Mouse (Mus musculus) spleen, adult 2 months (tissue): ENCODE data around the gene Tpcn2. TPM values are rescaled to one million over a fixed set of nuclear protein-coding genes. Genes with fewer than 3 reads are reported as not detected.

Source experiments
- DNase-seq, 2 experiments: peaks; one replicate each; pipeline versions ENCODE4 v3.0.0 to v3.0.0-alpha.2; 2012 to 2021; ENCODE audit warnings: low spot score in 2 of 2, low read depth in 1 of 2
- H3K27ac ChIP-seq: fragments of 200-500 bp; 2 replicates; pipeline ENCODE4 v1.5.1; 2012; ENCODE audit warnings: low read length, inconsistent platforms; ENCODE audit not compliant: insufficient read depth
- H3K27me3 ChIP-seq: fragments of 200-500 bp; 2 replicates; pipeline ENCODE4 v1.6.1; 2012; ENCODE audit warnings: mild to moderate bottlenecking, moderate library complexity, low read length, inconsistent platforms; ENCODE audit not compliant: control insufficient read depth, insufficient read depth
- H3K36me3 ChIP-seq: fragments of 200-500 bp; 2 replicates; pipeline ENCODE4 v1.6.1; 2012; ENCODE audit warnings: mild to moderate bottlenecking, low read length, inconsistent platforms; ENCODE audit not compliant: control insufficient read depth, insufficient read depth
- H3K4me1 ChIP-seq: fragments of 200-500 bp; 2 replicates; pipeline ENCODE4 v1.6.1; 2011; ENCODE audit warnings: inconsistent platforms; ENCODE audit not compliant: control insufficient read depth, insufficient read depth, insufficient read length
- H3K4me3 ChIP-seq: fragments of 200-500 bp; 2 replicates; pipeline ENCODE4 v1.5.1; 2011; ENCODE audit warnings: mild to moderate bottlenecking, inconsistent platforms; ENCODE audit not compliant: insufficient read depth, insufficient read length; ENCODE audit errors: extremely low read depth
- CTCF ChIP-seq: fragments of 200-500 bp; IDR thresholded peaks from 2 replicates; pipeline ENCODE4 v1.5.1; 2011; ENCODE audit warnings: mild to moderate bottlenecking, inconsistent platforms; ENCODE audit not compliant: insufficient read depth, insufficient read length, insufficient replicate concordance; ENCODE audit errors: extremely low read depth
- POLR2A ChIP-seq: fragments of 200-500 bp; IDR thresholded peaks from 2 replicates; pipeline ENCODE4 v1.6.1; 2011; ENCODE audit warnings: low read depth, low read length, inconsistent platforms
- WGBS: fragments of 180-500 bp; shearing (Covaris S2); methylation state at CpG from one replicate; pipeline ENCODE4 v1.1.7; 2018; 5-methylcytosine and 5-hydroxymethylcytosine counted together
- polyA plus RNA-seq: library from polyadenylated mRNA; depleted of rRNA; stranded (reverse); fragments of >200 nt; gene quantifications from 2 replicates; pipeline ENCODE4 v1.2.3, GENCODE M21; 2012; rRNA removed

Tpcn2 gene
- polyA plus RNA-seq, 1 experiment, result 31.3 TPM

- H3K27me3 ChIP-seq, result no peaks in the 10 kb centered on the region
- no peaks in the 10 kb centered on the region for H3K4me1 ChIP-seq
- H3K27ac ChIP-seq, result no peak overlapping the region
- no peaks in the 10 kb centered on the region for H3K36me3 ChIP-seq
- H3K4me3 ChIP-seq, result no peak overlapping the region
- TF ChIP-seq CTCF (no peak), POLR2A (no peak)
- no peak for DNase-seq
Measured at GRCm38 (mm10) chr7:145146252-145146930, 137.4 kb downstream of the Tpcn2 start.

GRCm38 (mm10) chr7:145143502-145144070, 140.2 kb downstream of the Tpcn2 start:
- no peak for DNase-seq
- WGBS, result 83% methylated on average over 3 of the region's 3 CpGs
- no peaks in the 10 kb centered on the region for H3K36me3 ChIP-seq

GRCm38 (mm10) chr7:145140656-145141055, 143.2 kb downstream of the Tpcn2 start:
- DNase-seq, result no peak

More at GRCm38 (mm10) chr7:145143502-145144070, 140.2 kb downstream of the Tpcn2 start:
- no peak overlapping the region for H3K4me3 ChIP-seq
- no peak for TF ChIP-seq POLR2A
- TF ChIP-seq CTCF, result no peak
- H3K27ac ChIP-seq, result no peak overlapping the region
- H3K4me1 ChIP-seq, result no peaks in the 10 kb centered on the region
- H3K27me3 ChIP-seq, result no peaks in the 10 kb centered on the region

GRCm38 (mm10) chr7:145139576-145139975, 144.2 kb downstream of the Tpcn2 start:
- Histone ChIP-seq H3K27me3 (no peaks in the 10 kb centered on the region), H3K4me3 (no peak overlapping the region), H3K27ac (no peak overlapping the region), H3K4me1 (no peaks in the 10 kb centered on the region), H3K36me3 (no peaks in the 10 kb centered on the region)
- 88% methylated on average over 3 of the region's 3 CpGs for WGBS
- DNase-seq, result no peak
- TF ChIP-seq CTCF (no peak), POLR2A (no peak)

More at GRCm38 (mm10) chr7:145140656-145141055, 143.2 kb downstream of the Tpcn2 start:
- TF ChIP-seq POLR2A (no peak), CTCF (no peak)
- H3K27me3 ChIP-seq, result no peaks in the 10 kb centered on the region
- no peaks in the 10 kb centered on the region for H3K4me1 ChIP-seq
- no peak overlapping the region for H3K27ac ChIP-seq
- H3K4me3 ChIP-seq, result no peak overlapping the region
- 54% methylated on average over 2 of the region's 2 CpGs for WGBS
- H3K36me3 ChIP-seq, result no peaks in the 10 kb centered on the region

GRCm38 (mm10) chr7:145139100-145139499, 144.7 kb downstream of the Tpcn2 start:
- no peaks in the 10 kb centered on the region for H3K27me3 ChIP-seq

GRCm38 (mm10) chr7:145137871-145138270, 145.9 kb downstream of the Tpcn2 start:
- Histone ChIP-seq H3K4me1 (no peaks in the 10 kb centered on the region), H3K27me3 (no peaks in the 10 kb centered on the region), H3K4me3 (no peak overlapping the region), H3K36me3 (no peaks in the 10 kb centered on the region), H3K27ac (no peak overlapping the region)
- WGBS, result 85% methylated on average over 1 of the region's 1 CpGs
- DNase-seq, result no peak
- TF ChIP-seq POLR2A, result no peak
- no peak for TF ChIP-seq CTCF

More at GRCm38 (mm10) chr7:145139100-145139499, 144.7 kb downstream of the Tpcn2 start:
- 84% methylated on average over 1 of the region's 1 CpGs for WGBS
- Histone ChIP-seq H3K27ac (no peak overlapping the region), H3K4me3 (no peak overlapping the region), H3K4me1 (no peaks in the 10 kb centered on the region), H3K36me3 (no peaks in the 10 kb centered on the region)
- TF ChIP-seq POLR2A, result no peak
- no peak for TF ChIP-seq CTCF
- DNase-seq, result no peak

- WGBS, result 96% methylated on average over 4 of the region's 4 CpGs
- H3K27ac ChIP-seq, result no peak overlapping the region
- no peaks in the 10 kb centered on the region for H3K4me1 ChIP-seq
- no peak overlapping the region for H3K4me3 ChIP-seq
- H3K27me3 ChIP-seq, result no peaks in the 10 kb centered on the region
- TF ChIP-seq CTCF, result no peak
- TF ChIP-seq POLR2A, result no peak
- no peaks in the 10 kb centered on the region for H3K36me3 ChIP-seq
- DNase-seq, result no peak
Measured at GRCm38 (mm10) chr7:145136831-145137230, 147.0 kb downstream of the Tpcn2 start.

Other genes with a start within 250 kb of the Tpcn2 start
- gene 1810010D01Rik, start 75.9 kb downstream of the Tpcn2 start, polyA plus RNA-seq, result 8.3 and 9.0 TPM in 2 replicates
- gene Mrgprf, start 16.8 kb upstream of the Tpcn2 start, polyA plus RNA-seq, result 2.2 and 2.5 TPM in 2 replicates
- gene Mrgprd, start 30.8 kb upstream of the Tpcn2 start, polyA plus RNA-seq, result not detected in 2 replicates